Mouse (Mus musculus) midbrain, embryonic 15.5 days (tissue): ENCODE measurements around the gene Tspan7. TPM values are rescaled to one million over a fixed set of nuclear protein-coding genes. Genes with fewer than 3 reads are reported as not detected.

ENCODE experiments used
- polyA plus RNA-seq: library from polyadenylated mRNA; unstranded; fragments of >200 nt; fragmentation: Nextera tagmentation; extraction: Ambion mirVana; gene quantifications from 2 replicates; pipeline ENCODE4 v1.2.1, GENCODE M21; 2015

The Tspan7 gene
- polyA plus RNA-seq, 1 experiment from 2014 or later: 425 TPM

Other genes with a start within 250 kb of the Tspan7 start
- 0.09 TPM in 1 of 2 replicates, not detected in the other for gene Otc, start 232.9 kb upstream of the Tspan7 start, polyA plus RNA-seq
- gene Mid1ip1, start 229.9 kb downstream of the Tspan7 start, polyA plus RNA-seq: 95.7 and 97.6 TPM in 2 replicates